Mouse (Mus musculus) thymus, postnatal 36 days (tissue): ENCODE measurements at regions not wholly inside any gene's neighbourhood (a gene's known extent, or its start where the extent isn't known, plus 50 kb on each side); places are given as distances from the start of the nearest gene placed in this dataset.

Experiments used
- DNase-seq, 2 experiments: peaks; one replicate each; pipeline ENCODE4 v3.0.0; 2022; ENCODE audit warnings: mixed read lengths in 2 of 2

- no peak for DNase-seq
Measured at GRCm38 (mm10) chr10:95032760-95033716, 88.4 kb upstream of the Plxnc1 start.

- DNase-seq: no peak
Measured at GRCm38 (mm10) chr10:95031371-95031770, 86.7 kb upstream of the Plxnc1 start.

DNA sequence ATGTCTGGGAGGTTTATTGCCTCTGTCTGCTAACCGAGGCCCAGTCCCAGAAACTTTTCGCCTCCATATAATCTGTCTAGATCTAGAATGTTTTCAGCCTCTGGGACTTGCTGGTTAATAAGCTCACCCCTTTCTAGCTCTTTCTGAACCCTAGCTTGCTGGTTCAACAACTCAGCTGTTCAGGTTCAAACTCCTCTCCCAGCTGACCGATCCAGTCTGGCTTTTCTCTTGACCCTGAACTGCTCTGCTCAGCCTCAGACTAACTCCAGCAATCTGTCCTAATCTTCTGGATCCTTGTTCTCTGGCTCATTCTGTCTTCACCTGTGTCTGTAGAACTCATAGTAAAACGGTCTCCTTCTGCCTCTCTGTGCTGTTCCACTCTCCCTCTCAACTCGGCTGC lies 86.2 kb upstream of the Plxnc1 start:
- DNase-seq: no peak

DNA sequence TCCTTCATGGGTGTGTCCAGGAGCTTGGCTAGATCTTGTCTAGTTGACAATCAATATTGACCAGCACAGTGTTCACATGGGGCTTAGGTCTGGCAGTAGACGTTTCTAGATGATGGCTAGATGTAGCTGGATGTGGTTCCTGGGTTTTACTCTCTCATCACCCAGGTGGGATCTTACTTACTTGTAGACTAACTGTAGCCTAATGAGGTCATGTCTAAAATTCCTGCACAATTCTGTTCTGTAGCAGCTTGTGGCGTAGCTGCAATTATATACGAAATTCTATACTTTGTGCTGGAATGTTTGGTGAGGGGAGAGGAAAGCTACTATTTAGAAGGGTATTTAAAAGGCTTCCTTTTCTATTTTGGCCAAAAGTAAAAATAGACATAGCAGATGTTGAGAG lies 84.9 kb upstream of the Plxnc1 start:
- DNase-seq: no peak

DNA sequence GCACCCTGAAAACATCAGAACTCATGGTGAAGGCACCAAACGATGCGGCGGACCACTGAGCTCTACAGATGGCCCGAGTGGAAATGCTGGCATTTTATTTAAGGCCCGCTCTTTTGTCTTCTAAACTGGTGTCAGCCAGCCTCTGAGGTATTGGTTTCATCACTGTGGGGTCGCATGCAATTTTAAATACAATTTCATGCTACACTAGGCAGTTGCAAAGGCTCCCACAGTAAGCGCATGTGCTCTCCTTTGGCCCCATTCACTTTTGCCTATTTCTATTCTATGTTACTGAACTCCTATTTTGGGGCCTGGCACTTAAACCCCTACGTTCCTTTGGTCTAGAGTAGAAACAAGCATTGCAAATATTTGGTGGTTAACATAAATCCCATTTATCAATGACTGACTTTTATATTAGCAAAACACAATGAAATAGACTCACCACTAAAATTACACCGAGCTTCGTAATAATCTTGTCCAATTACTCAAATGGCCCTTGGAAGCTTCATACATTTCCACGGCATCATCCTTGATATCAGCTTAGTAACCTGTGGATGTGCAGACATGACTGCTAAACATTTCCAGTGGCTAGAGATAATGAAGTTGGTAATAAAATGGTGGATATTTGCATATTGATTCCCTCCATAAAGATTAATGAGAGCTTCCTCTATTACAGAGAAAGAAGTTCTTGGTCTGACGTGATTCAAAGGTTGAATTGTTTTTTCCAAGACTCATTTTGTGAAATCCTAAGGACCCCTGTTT lies 81.1 kb upstream of the Plxnc1 start:
- DNase-seq: no peak

DNA sequence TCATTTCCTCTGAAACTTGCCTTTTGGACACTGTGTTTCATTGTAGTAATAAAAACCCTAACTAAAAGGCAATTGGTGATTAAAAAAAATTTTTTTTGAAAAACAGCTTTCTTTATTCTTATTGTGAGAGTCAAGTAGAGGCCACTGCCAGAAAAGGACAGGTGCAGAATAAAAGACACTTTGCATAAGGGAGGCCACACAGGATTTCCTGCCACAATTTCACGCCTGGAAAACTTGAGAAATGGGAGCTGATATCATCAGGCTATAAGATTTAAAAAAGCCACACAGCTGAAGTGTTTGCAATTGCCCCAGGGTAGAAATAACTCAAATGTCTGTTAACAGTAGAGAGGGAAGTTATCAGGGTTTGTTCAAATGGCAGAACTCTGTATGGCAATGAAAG lies 76.6 kb upstream of the Plxnc1 start:
- no peak for DNase-seq

GRCm38 (mm10) chr10:95016896-95017295 lies 72.3 kb upstream of the Plxnc1 start:
- DNase-seq: no peak

DNA sequence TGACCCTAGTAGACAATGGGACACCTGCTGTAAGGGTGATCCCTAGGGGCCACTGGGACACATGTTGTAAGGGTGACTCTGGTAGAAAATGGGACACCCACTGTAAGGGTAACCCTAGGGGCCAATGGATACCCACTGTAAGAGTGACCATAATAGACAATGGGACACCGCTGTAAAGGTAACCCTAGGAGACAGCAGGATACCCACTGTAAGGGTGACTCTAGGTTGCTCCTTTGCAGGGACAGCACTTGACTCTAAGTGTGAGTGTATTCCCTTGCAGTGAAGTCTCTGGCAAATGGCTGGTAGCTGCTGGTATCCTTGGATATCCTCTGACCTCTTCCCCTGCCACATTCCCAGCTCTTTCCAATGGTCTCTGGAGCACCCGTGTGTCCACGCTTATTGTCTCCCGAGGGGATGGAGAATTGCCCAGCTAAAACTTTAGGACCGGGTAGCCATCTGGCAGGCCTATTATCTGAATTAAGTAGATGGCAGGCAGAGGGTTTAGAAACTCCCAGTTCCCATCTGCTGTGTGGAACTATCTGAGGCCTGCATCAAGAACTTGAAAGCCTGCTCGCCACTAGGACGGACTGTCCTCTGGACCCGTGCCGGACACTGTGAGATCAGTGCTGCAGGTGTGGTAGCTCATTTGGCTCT lies 70.8 kb upstream of the Plxnc1 start:
- no peak for DNase-seq

DNA sequence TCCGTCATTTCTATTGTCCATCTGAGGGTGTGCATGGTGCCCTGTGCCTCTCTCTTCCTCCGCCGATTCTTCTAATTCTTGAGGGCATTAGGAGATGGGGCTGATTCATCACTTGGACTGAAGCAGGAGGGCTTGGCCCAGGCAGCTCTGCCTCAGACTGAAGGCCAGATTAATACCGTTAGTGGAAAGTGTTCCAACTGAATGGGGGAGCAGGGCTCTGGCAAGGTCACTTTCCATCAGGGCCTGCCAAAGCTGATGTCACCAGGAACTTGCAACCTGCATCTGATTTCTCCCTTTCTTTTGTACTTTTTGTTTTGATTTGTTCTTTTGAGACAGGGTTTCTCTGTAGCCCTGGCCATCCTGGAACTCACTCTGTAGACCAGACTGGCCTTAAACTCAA lies 69.3 kb upstream of the Plxnc1 start:
- no peak for DNase-seq

DNA sequence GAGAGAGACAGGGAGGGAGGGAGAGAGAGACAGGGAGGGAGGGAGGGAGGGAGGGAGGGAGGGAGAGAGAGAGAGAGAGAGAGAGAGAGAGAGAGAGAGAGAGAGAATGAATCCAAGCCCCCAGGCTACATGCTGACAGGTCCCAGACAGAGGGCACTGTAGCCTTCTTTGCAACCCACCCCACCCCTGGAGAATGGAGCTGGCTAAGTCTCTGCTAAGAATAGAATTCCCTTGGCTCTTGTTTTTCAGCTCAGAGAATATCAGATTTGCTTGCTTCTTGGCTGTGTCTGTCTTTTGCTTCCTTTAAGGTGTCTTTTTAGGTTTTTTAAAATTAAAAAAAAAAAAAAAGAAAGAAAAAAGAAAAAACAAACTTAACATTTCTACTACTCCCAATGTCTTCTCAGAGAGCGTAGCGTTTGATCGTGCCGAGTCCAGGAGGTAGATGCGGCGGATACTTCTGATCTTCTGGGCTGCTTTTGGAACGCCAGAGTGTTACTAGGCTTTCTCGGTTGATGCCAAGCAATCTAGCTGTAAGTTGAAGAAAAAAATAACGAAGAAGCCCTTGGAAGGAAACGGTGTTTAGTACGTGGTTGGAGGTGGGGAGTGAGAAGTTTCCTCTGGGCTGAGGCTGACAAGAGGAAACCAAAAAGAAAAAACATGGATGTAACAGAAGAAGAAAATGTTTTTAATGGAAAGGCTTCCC lies 68.7 kb upstream of the Plxnc1 start:
- DNase-seq: no peak

DNA sequence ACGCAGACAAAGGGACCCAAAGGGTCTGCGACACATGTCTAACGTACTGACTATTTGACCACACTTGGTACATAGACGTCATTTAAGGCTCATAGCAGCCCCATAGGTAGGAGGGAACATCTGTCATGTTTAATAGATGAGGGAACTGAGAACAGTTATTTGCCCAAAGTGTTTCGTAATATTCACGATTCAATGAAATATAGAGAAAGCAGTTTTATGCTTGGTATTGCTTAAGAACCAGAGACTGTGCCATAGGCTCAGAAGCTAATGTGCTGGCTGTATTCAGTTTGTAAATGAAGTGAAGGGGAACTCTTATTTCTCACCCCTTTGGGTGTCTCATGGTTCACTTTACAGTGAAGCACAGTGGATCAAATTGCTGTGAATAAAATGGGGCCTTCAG lies 65.7 kb upstream of the Plxnc1 start:
- no peak for DNase-seq

GRCm38 (mm10) chr10:95009081-95009480 lies 64.4 kb upstream of the Plxnc1 start:
- DNase-seq: no peak

GRCm38 (mm10) chr10:95004065-95004763 lies 59.6 kb upstream of the Plxnc1 start:
- no peak for DNase-seq

- DNase-seq: no peak
Measured at GRCm38 (mm10) chr10:95003621-95004020, 59.0 kb upstream of the Plxnc1 start.

- DNase-seq: no peak
Measured at GRCm38 (mm10) chr10:95001650-95002049, 57.0 kb upstream of the Plxnc1 start.

GRCm38 (mm10) chr10:94999716-95000115 lies 55.1 kb upstream of the Plxnc1 start:
- DNase-seq: no peak
